Comparison of ENCODE assay signal across 10 mouse cellular contexts in genomic region chr4:150865371-150865770, GRCm38 (mm10). TPM values are rescaled to one million over a fixed set of nuclear protein-coding genes. Genes with fewer than 3 reads are reported as not detected.
DNase-seq lines count a peak whose midpoint lies in the region; ATAC-seq and TF ChIP-seq lines count a peak whose summit lies in the region.
"Had no signal": no experiment of that assay in that cellular context is flagged by ENCODE, and none has a peak within 500 bp of the region (broad histone marks: within the 10 kb centered on the region; RNA-seq: fewer than 3 reads in every experiment).

No protein-coding gene starts in this region.

- H3K27ac ChIP-seq in hindbrain, postnatal 0 days, result no peak overlapping the region
- no peak overlapping the region for H3K27ac ChIP-seq in hindbrain, embryonic 16.5 days (ENCODE audit: low read depth, low read length)
- H3K27ac ChIP-seq in neural tube, embryonic 15.5 days (replicated peaks), result 0 out of 2 replicates have a peak overlapping the region, but pooled peaks have one; percentile 13
- no peak overlapping the region for H3K27ac ChIP-seq in stomach, postnatal 0 days (replicated peaks)
- H3K27ac ChIP-seq: hindbrain, embryonic 12.5 days had no signal

- H3K4me2 ChIP-seq in hindbrain, postnatal 0 days (ENCODE audit: low read depth, low read length), result no peak overlapping the region
- H3K4me2 ChIP-seq in hindbrain, embryonic 16.5 days (ENCODE audit: low read length), result no peak overlapping the region
- no peak overlapping the region for H3K4me2 ChIP-seq in neural tube, embryonic 15.5 days
- no peak overlapping the region for H3K4me2 ChIP-seq in stomach, postnatal 0 days (replicated peaks; ENCODE audit: low read depth)
- H3K4me2 ChIP-seq: hindbrain, embryonic 12.5 days had no signal

- no peaks in the 10 kb centered on the region for H3K27me3 ChIP-seq in hindbrain, postnatal 0 days (ENCODE audit: insufficient read depth, low read length)
- H3K27me3 ChIP-seq in hindbrain, embryonic 16.5 days (replicated peaks; ENCODE audit: control insufficient read depth, insufficient read depth, low read length), result no peaks in the 10 kb centered on the region
- H3K27me3 ChIP-seq in neural tube, embryonic 15.5 days (replicated peaks), result no peaks in the 10 kb centered on the region
- H3K27me3 ChIP-seq in stomach, postnatal 0 days (ENCODE audit: control insufficient read depth, insufficient read depth, low read length), result no peaks in the 10 kb centered on the region
- H3K27me3 ChIP-seq: hindbrain, embryonic 12.5 days had no signal

- H3K9ac ChIP-seq in hindbrain, postnatal 0 days (replicated peaks; ENCODE audit: low read length), result no peak overlapping the region
- H3K9ac ChIP-seq in hindbrain, embryonic 16.5 days (ENCODE audit: low read depth, low read length), result no peak overlapping the region
- no peak overlapping the region for H3K9ac ChIP-seq in neural tube, embryonic 15.5 days (replicated peaks)
- no peak overlapping the region for H3K9ac ChIP-seq in stomach, postnatal 0 days (ENCODE audit: low read length)
- H3K9ac ChIP-seq: hindbrain, embryonic 12.5 days had no signal

- no peaks in the 10 kb centered on the region for H3K4me1 ChIP-seq in hindbrain, postnatal 0 days (ENCODE audit: insufficient read depth, low read length)
- H3K4me1 ChIP-seq in hindbrain, embryonic 16.5 days (ENCODE audit: control insufficient read depth, insufficient read depth, low read depth, low read length), result no peaks in the 10 kb centered on the region
- H3K4me1 ChIP-seq in neural tube, embryonic 15.5 days, result peaks cover 14% of the 10 kb centered on the region
- peaks cover 3% of the 10 kb centered on the region; the same call in 1 of the 2 replicates for H3K4me1 ChIP-seq in stomach, postnatal 0 days (replicated peaks; ENCODE audit: control insufficient read depth, insufficient read depth)

- TF ChIP-seq CTCF in hindbrain, postnatal 0 days (IDR thresholded peaks at IDR 0.05; ENCODE audit: low read depth), result peak; percentile 75
- TF ChIP-seq CTCF in stomach, postnatal 0 days (IDR thresholded peaks at IDR 0.05; ENCODE audit: low read depth), result peak; percentile 76

- peaks cover 25% of the 10 kb centered on the region for H3K36me3 ChIP-seq in hindbrain, postnatal 0 days (ENCODE audit: insufficient read depth, low read length)
- peaks cover 8% of the 10 kb centered on the region; the same call in 1 of the 2 replicates for H3K36me3 ChIP-seq in hindbrain, embryonic 16.5 days (ENCODE audit: control insufficient read depth, insufficient read depth, low read length)
- peaks cover 31% of the 10 kb centered on the region for H3K36me3 ChIP-seq in neural tube, embryonic 15.5 days
- H3K36me3 ChIP-seq in stomach, postnatal 0 days (ENCODE audit: control insufficient read depth, insufficient read depth, low read length), result peaks cover 16% of the 10 kb centered on the region

- no peak overlapping the region for H3K4me3 ChIP-seq in hindbrain, postnatal 0 days (ENCODE audit: low read length)
- H3K4me3 ChIP-seq in hindbrain, embryonic 16.5 days (ENCODE audit: low read length), result no peak overlapping the region
- no peak overlapping the region for H3K4me3 ChIP-seq in neural tube, embryonic 15.5 days (replicated peaks)
- no peak overlapping the region for H3K4me3 ChIP-seq in stomach, postnatal 0 days (ENCODE audit: low read depth, low read length)
- H3K4me3 ChIP-seq: hindbrain, embryonic 12.5 days; myocyte had no signal

- DNase-seq in hindbrain, postnatal 0 days (ENCODE audit: low spot score), result peak; percentile 73
- no peak for DNase-seq in neural tube, embryonic 10.5 days (ENCODE audit: extremely low spot score, low spot score)
- peak; percentile 23 for DNase-seq in T-cell, adult 2 months (ENCODE audit: low spot score)
- no peak for DNase-seq in stomach, postnatal 0 days (ENCODE audit: low spot score)
- no peak for DNase-seq in spleen, adult 12 weeks (ENCODE audit: low spot score)
- DNase-seq: gastrocnemius, postnatal 10 days had no signal

- H3K9me3 ChIP-seq in hindbrain, postnatal 0 days (ENCODE audit: low read length), result no peaks in the 10 kb centered on the region
- H3K9me3 ChIP-seq in hindbrain, embryonic 16.5 days (ENCODE audit: control insufficient read depth, low read length), result no peaks in the 10 kb centered on the region
- no peaks in the 10 kb centered on the region for H3K9me3 ChIP-seq in neural tube, embryonic 15.5 days (replicated peaks)
- no peaks in the 10 kb centered on the region for H3K9me3 ChIP-seq in stomach, postnatal 0 days (ENCODE audit: control insufficient read depth, low read length)
- H3K9me3 ChIP-seq: hindbrain, embryonic 12.5 days had no signal

- ATAC-seq in hindbrain, postnatal 0 days, result no peak
- ATAC-seq in hindbrain, embryonic 16.5 days, result no peak
- ATAC-seq in neural tube, embryonic 15.5 days (ENCODE audit: low FRiP score), result no peak
- ATAC-seq in stomach, postnatal 0 days (ENCODE audit: low FRiP score, low TSS enrichment), result no peak

- TF ChIP-seq EP300 in stomach, postnatal 0 days (optimal IDR thresholded peaks at IDR 0.05), result no peak

RNA-seq across cellular contexts. Expression of gene Errfi1, which starts 11.7 kb away (rescaled TPM):
- total RNA-seq in hindbrain, postnatal 0 days (2014; rRNA removed), result 32.4 and 38.8 TPM in 2 replicates
- 22.2 and 23.2 TPM in 2 replicates for polyA plus RNA-seq in hindbrain, postnatal 0 days (2015; fragmentation: Nextera tagmentation; extraction: Ambion mirVana)
- 27.2 and 32.1 TPM in 2 replicates for polyA plus RNA-seq in hindbrain, embryonic 16.5 days (2015; fragmentation: Nextera tagmentation; extraction: Ambion mirVana)
- 51.8 and 57.4 TPM in 2 replicates for polyA plus RNA-seq in neural tube, embryonic 15.5 days (2015; fragmentation: Nextera tagmentation; extraction: Ambion mirVana)
- 30.6 and 32.1 TPM in 2 replicates for polyA plus RNA-seq in stomach, postnatal 0 days (2015; fragmentation: Nextera tagmentation; extraction: Ambion mirVana)

RNA-seq across cellular contexts. Expression of gene Park7, which starts 48.9 kb away (rescaled TPM):
- total RNA-seq in hindbrain, postnatal 0 days (2014; rRNA removed), result 126 and 135 TPM in 2 replicates
- polyA plus RNA-seq in hindbrain, postnatal 0 days (2015; fragmentation: Nextera tagmentation; extraction: Ambion mirVana), result 449 and 470 TPM in 2 replicates
- 390 and 413 TPM in 2 replicates for polyA plus RNA-seq in hindbrain, embryonic 16.5 days (2015; fragmentation: Nextera tagmentation; extraction: Ambion mirVana)
- polyA plus RNA-seq in neural tube, embryonic 15.5 days (2015; fragmentation: Nextera tagmentation; extraction: Ambion mirVana), result 384 and 410 TPM in 2 replicates
- 253 and 262 TPM in 2 replicates for polyA plus RNA-seq in stomach, postnatal 0 days (2015; fragmentation: Nextera tagmentation; extraction: Ambion mirVana)

RNA-seq across cellular contexts. Expression of gene Tnfrsf9, which starts 49.0 kb away (rescaled TPM):
- total RNA-seq in hindbrain, postnatal 0 days (2014; rRNA removed), result 0.52 and 2.4 TPM in 2 replicates
- 0.09 and 0.34 TPM in 2 replicates for polyA plus RNA-seq in hindbrain, postnatal 0 days (2015; fragmentation: Nextera tagmentation; extraction: Ambion mirVana)
- 0.36 and 0.40 TPM in 2 replicates for polyA plus RNA-seq in hindbrain, embryonic 16.5 days (2015; fragmentation: Nextera tagmentation; extraction: Ambion mirVana)
- polyA plus RNA-seq in neural tube, embryonic 15.5 days (2015; fragmentation: Nextera tagmentation; extraction: Ambion mirVana), result 0.44 and 2.8 TPM in 2 replicates
- 0.22 and 0.23 TPM in 2 replicates for polyA plus RNA-seq in stomach, postnatal 0 days (2015; fragmentation: Nextera tagmentation; extraction: Ambion mirVana)

Comparison
In these comparisons a context has a peak if more than half of its experiments do, and no peak if none do; other contexts are left out.
1. DNase-seq: peak in hindbrain, postnatal 0 days (single experiment) and T-cell, adult 2 months (single experiment); none in neural tube, embryonic 10.5 days (single experiment), stomach, postnatal 0 days (single experiment) and spleen, adult 12 weeks (single experiment).